Mouse (Mus musculus) limb, embryonic 12.5 days (tissue): ENCODE measurements at regions not wholly inside any gene's neighbourhood (a gene's known extent, or its start where the extent isn't known, plus 50 kb on each side); places are given as distances from the start of the nearest gene placed in this dataset.
A peak's percentile ranks its signal among the peaks of the same experiment; 100 is the strongest.

Experiments
- ATAC-seq: fragments of 200-750 bp; cut with Nextera tagmentation; 2 replicates; pipeline ENCODE4 v1.8.0; 2017; ENCODE audit warnings: low read depth, moderate TSS enrichment; ENCODE audit not compliant: insufficient number of reproducible peaks, insufficient read depth, low FRiP score, low TSS enrichment
- H3K27ac ChIP-seq: fragments of 300-500 bp; sonication (generic); 2 replicates; pipeline ENCODE4 v1.5.1; 2016; ENCODE audit warnings: mild to moderate bottlenecking, moderate library complexity
- H3K27me3 ChIP-seq: fragments of 300-500 bp; sonication (generic); 2 replicates; pipeline ENCODE4 v1.6.1; 2016; ENCODE audit warnings: mild to moderate bottlenecking, moderate library complexity
- H3K36me3 ChIP-seq: fragments of 300-500 bp; sonication (generic); 2 replicates; pipeline ENCODE4 v1.6.1; 2016; ENCODE audit warnings: mild to moderate bottlenecking, moderate library complexity
- H3K4me1 ChIP-seq: fragments of 300-500 bp; sonication (generic); replicated peaks from 2 replicates; pipeline ENCODE4 v1.6.1; 2016
- H3K4me2 ChIP-seq: fragments of 300-500 bp; sonication (generic); 2 replicates; pipeline ENCODE4 v1.6.1; 2016; ENCODE audit warnings: mild to moderate bottlenecking, moderate library complexity
- H3K4me3 ChIP-seq: fragments of 300-500 bp; sonication (generic); replicated peaks from 2 replicates; pipeline ENCODE4 v1.5.1; 2016; ENCODE audit warnings: mild to moderate bottlenecking
- H3K9ac ChIP-seq: fragments of 300-500 bp; sonication (generic); replicated peaks from 2 replicates; pipeline ENCODE4 v1.6.1; 2016; ENCODE audit warnings: mild to moderate bottlenecking, moderate library complexity
- H3K9me3 ChIP-seq: fragments of 300-500 bp; sonication (generic); 2 replicates; pipeline ENCODE4 v1.6.1; 2016; ENCODE audit warnings: mild to moderate bottlenecking, moderate library complexity
- WGBS: fragments of 180-500 bp; shearing (Covaris S2); methylation state at CpG from one replicate; pipeline ENCODE4 v1.1.7; 2016; 5-methylcytosine and 5-hydroxymethylcytosine counted together

DNA sequence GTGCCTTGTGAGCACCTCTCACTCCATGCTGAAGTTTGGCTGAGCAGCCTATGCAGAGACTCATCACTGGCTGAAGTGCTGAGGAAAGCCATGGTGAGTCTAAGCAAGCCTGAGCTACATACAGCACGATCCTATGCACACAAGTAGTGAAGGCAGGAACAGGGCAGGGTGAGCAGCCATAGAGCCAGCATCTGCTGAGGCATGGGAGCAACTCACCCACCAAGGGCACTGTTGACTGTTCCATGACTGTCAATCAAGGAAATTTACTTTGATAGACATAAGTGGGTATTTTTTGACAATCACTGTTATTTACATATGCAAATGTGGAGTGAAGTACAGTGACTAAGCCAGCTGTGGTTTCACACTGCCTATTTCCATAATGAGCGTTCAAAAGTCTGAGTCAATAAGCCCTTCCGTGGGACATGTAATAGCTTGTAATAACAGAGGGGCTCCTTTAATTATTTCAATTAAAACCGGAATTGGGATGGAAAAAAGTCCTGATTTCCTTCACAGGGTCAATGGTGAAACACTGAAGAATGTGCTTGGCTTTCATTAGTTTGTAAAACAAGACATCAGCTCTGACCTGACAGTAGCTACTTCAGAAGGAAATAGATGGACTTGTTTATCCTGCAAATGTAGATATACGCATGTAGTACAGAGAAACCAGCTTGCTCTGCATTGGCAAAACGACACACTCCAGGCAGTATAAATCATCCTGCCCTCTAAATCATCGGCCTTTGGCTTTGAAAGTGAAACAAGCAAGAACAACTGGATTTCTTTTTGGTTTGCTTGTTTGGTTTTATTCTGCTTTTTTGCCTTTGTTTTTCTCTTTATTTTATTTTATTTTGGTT is 62.1 kb downstream of the Tuba3b start:
- H3K4me3 ChIP-seq: no peak overlapping the region
- H3K27me3 ChIP-seq: no peaks in the 10 kb centered on the region
- no peaks in the 10 kb centered on the region for H3K4me1 ChIP-seq
- no peak overlapping the region for H3K4me2 ChIP-seq
- 66% methylated on average over 7 of the region's 7 CpGs for WGBS
- no peaks in the 10 kb centered on the region for H3K36me3 ChIP-seq
- ATAC-seq: 0 out of 2 replicates have a peak, but pooled peaks have one; percentile 31
- peaks cover 3% of the 10 kb centered on the region; the same call in 1 of the 2 replicates for H3K9me3 ChIP-seq
- no peak overlapping the region for H3K9ac ChIP-seq
- no peak overlapping the region for H3K27ac ChIP-seq

DNA sequence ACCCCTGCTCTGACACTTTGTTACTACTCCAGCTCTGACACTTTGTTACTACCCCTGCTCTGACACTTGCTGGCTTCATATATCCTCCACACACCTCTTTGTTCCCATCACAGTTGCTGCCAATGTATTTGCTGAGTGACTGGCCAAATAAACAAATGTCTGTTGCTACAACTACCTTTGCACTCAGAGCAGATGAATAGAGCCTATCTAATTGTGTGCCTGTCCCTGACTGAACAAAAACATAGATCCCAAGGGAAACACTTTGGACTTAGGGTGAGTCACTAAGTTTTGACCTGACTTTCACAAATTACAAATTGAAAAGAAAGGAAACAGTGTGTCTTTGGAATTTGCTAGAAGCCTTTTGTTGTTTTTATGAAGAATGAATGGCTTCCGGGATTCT is 64.0 kb downstream of the Tuba3b start:
- H3K9ac ChIP-seq: no peak overlapping the region
- no peaks in the 10 kb centered on the region for H3K27me3 ChIP-seq
- WGBS: 88% methylated on average over 1 of the region's 1 CpGs
- no peaks in the 10 kb centered on the region for H3K36me3 ChIP-seq
- no peak for ATAC-seq
- no peak overlapping the region for H3K27ac ChIP-seq
- no peak overlapping the region for H3K4me3 ChIP-seq
- no peak overlapping the region for H3K4me2 ChIP-seq
- peaks cover 9% of the 10 kb centered on the region for H3K4me1 ChIP-seq
- H3K9me3 ChIP-seq: peaks cover 3% of the 10 kb centered on the region; the same call in 1 of the 2 replicates

DNA sequence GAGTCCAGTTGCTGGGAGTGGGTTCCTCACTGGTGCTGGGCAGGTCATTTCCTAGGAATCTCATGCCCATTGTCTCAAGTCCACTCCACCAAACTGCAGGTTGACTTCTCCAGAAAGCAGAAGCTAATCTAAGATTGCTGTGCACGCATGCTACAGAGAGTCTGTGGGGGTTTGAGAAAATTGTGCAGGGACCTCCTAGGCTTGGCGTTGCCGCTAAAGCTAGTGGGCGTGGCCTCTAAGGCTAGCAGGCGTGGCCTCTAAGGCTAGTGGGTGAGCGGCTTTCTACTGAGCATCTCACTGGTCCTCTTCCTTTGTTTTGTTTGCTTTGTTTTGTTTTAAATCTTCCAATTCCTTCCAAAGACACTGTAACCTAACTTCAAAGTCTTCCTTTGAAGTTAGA is 59.5 kb upstream of the Rassf8 start:
- Histone ChIP-seq H3K27me3 (no peaks in the 10 kb centered on the region), H3K36me3 (no peaks in the 10 kb centered on the region), H3K4me2 (no peak overlapping the region), H3K4me1 (peaks cover 14% of the 10 kb centered on the region), H3K9ac (no peak overlapping the region), H3K27ac (no peak overlapping the region), H3K9me3 (no peaks in the 10 kb centered on the region), H3K4me3 (no peak overlapping the region)
- WGBS: 52% methylated on average over 6 of the region's 6 CpGs
- ATAC-seq: no peak

DNA sequence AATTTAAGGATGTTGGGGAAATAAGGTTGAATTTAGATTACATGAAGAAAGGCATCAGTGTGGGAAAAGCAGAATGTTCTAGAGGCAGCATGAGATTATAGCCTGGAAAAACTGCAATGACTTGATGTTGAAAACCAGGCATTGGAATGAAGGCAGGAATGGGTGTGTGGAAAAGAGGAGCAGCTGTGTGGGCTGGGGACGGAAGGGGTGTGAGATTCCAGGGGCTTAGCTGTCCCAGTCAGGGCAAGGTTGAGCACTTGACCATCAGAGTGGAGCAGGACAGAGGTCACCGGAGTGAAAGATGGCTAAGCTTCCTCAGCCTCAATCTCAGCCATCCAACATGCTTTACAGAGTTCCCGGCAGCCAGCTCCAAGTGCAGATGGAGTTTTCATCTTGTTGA is 54.9 kb upstream of the Rassf8 start:
- Histone ChIP-seq H3K27ac (no peak overlapping the region), H3K36me3 (no peaks in the 10 kb centered on the region), H3K4me3 (no peak overlapping the region), H3K27me3 (no peaks in the 10 kb centered on the region), H3K4me1 (peaks cover 12% of the 10 kb centered on the region), H3K9me3 (no peaks in the 10 kb centered on the region), H3K4me2 (no peak overlapping the region), H3K9ac (no peak overlapping the region)
- 50% methylated on average over 3 of the region's 3 CpGs for WGBS
- no peak for ATAC-seq

DNA sequence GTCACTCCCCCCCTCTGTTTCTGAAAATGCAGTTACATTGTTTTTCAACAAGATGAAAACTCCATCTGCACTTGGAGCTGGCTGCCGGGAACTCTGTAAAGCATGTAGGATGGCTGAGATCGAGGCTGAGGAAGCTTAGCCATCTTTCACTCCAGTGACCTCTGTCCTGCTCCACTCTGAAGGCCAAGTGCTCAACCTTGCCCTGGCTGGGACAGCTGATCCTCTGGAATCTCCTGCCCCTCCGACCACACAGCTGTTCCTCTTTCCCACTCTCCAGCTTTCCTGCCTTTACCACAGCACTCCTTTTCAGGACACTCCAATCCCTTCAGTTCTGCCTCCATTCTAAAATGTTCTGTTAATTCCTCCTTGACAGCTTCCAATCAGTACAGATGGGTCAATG is 51.7 kb upstream of the Rassf8 start:
- H3K27me3 ChIP-seq: no peaks in the 10 kb centered on the region
- H3K36me3 ChIP-seq: no peaks in the 10 kb centered on the region
- no peak overlapping the region for H3K27ac ChIP-seq
- no peak overlapping the region for H3K4me2 ChIP-seq
- 51% methylated on average over 3 of the region's 3 CpGs for WGBS
- H3K9ac ChIP-seq: no peak overlapping the region
- H3K9me3 ChIP-seq: no peaks in the 10 kb centered on the region
- H3K4me1 ChIP-seq: peaks cover 13% of the 10 kb centered on the region
- H3K4me3 ChIP-seq: no peak overlapping the region
- ATAC-seq: no peak
